In the genomic region with DNA sequence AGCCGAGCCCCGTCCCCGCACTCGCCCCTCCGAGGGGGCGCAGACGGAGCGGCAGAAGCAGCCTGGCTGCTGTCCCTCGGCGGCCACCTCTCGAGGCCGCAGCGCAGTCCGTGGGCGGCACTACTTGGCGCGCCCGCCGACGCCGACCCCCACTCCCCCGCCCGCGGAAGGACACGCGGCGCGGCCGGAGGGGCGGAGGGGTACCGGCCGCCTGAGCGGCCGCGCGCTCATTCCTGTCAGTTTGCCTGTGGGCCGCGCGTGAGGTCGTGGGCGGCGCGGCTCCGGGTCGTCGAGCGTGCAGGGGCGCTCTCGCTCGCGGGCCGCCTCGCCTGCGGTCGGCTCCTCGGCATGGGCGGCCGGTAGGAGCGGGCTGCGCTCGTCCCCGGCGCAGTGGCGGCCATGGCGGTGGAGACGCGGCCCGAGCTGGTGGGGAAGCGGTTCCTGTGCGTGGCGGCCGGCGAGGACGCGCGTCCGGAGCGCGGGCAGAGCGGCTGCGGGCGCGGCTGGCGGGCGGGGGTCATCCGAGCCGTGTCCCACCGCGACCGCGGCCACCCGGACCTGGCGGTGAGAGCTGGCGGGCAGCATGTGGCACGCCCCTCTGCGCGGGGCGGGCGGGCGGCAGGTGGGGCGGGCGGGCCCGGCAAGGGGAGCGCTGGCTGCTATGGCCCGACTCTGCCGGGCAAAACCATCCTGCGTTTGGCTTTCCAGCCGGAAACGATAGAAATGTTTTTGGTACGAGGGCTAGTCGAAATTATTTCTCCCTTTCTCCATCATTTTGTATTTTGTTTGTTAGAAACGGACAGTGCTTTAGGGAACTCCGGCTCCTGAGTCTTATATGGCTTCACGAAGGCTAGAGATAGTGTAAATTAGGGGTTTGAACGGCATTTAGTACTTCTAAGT, we compare ENCODE assay signal across 8 mouse cellular contexts. TPM values are rescaled to one million over a fixed set of nuclear protein-coding genes. Genes with fewer than 3 reads are reported as not detected.
DNase-seq lines count a peak whose midpoint lies in the region; ATAC-seq and TF ChIP-seq lines count a peak whose summit lies in the region.

No protein-coding gene starts in this region.

- ATAC-seq in forebrain, embryonic 13.5 days: peak; percentile 83
- ATAC-seq in hindbrain, embryonic 16.5 days: peak; percentile 70
- ATAC-seq in lung, embryonic 14.5 days (ENCODE audit: insufficient read depth): peak; percentile 77
- ATAC-seq in neutrophil, adult 5-6 weeks (ENCODE audit: extremely low read depth, insufficient number of reproducible peaks, low FRiP score, poor library complexity, severe bottlenecking): 0 out of 2 replicates have a peak, but pooled peaks have one; percentile 27

- under 1% methylated on average over 89 of the region's 115 CpGs for WGBS in forebrain, embryonic 13.5 days
- WGBS in hindbrain, embryonic 16.5 days: under 1% methylated on average over 98 of the region's 115 CpGs
- WGBS in lung, embryonic 14.5 days: 1% methylated on average over 99 of the region's 115 CpGs

- no peaks in the 10 kb centered on the region for H3K36me3 ChIP-seq in forebrain, embryonic 13.5 days (ENCODE audit: poor library complexity, severe bottlenecking)
- H3K36me3 ChIP-seq in hindbrain, embryonic 16.5 days (ENCODE audit: control insufficient read depth, insufficient read depth, low read length): no peaks in the 10 kb centered on the region
- no peaks in the 10 kb centered on the region for H3K36me3 ChIP-seq in lung, embryonic 14.5 days (ENCODE audit: insufficient read depth)

- intact Hi-C loops in left cerebral cortex, postnatal 36 days (cut with DNase I): loop anchor here (1.0 to 5.0 kb wide), 3 partner anchors 31 to 215 kb away; partner anchors contain the start of genes Jmjd1c and Reep3

- no peaks in the 10 kb centered on the region for H3K27me3 ChIP-seq in forebrain, embryonic 13.5 days
- no peaks in the 10 kb centered on the region for H3K27me3 ChIP-seq in hindbrain, embryonic 16.5 days (replicated peaks; ENCODE audit: control insufficient read depth, insufficient read depth, low read length)
- H3K27me3 ChIP-seq in lung, embryonic 14.5 days (ENCODE audit: insufficient read depth, low read length): no peaks in the 10 kb centered on the region

- H3K9me3 ChIP-seq in forebrain, embryonic 13.5 days (replicated peaks): no peaks in the 10 kb centered on the region
- H3K9me3 ChIP-seq in hindbrain, embryonic 16.5 days (ENCODE audit: control insufficient read depth, low read length): no peaks in the 10 kb centered on the region
- no peaks in the 10 kb centered on the region for H3K9me3 ChIP-seq in lung, embryonic 14.5 days (ENCODE audit: low read depth, low read length)

- H3K9ac ChIP-seq in forebrain, embryonic 13.5 days: peak overlapping the region; percentile 86
- peak overlapping the region; percentile 82 for H3K9ac ChIP-seq in hindbrain, embryonic 16.5 days (ENCODE audit: low read depth, low read length)
- H3K9ac ChIP-seq in lung, embryonic 14.5 days: peak overlapping the region; percentile 77

- peak overlapping the region; percentile 85 for H3K4me3 ChIP-seq in forebrain, embryonic 13.5 days
- H3K4me3 ChIP-seq in hindbrain, embryonic 16.5 days (ENCODE audit: low read length): peak overlapping the region; percentile 80
- H3K4me3 ChIP-seq in lung, embryonic 14.5 days (ENCODE audit: low read depth, low read length): peak overlapping the region; percentile 87

- peaks cover 25% of the 10 kb centered on the region for H3K4me1 ChIP-seq in forebrain, embryonic 13.5 days
- H3K4me1 ChIP-seq in hindbrain, embryonic 16.5 days (ENCODE audit: control insufficient read depth, insufficient read depth, low read depth, low read length): peaks cover 14% of the 10 kb centered on the region
- peaks cover 6% of the 10 kb centered on the region for H3K4me1 ChIP-seq in lung, embryonic 14.5 days (ENCODE audit: insufficient read depth)

- peak overlapping the region; percentile 90 for H3K4me2 ChIP-seq in forebrain, embryonic 13.5 days
- peak overlapping the region; percentile 78 for H3K4me2 ChIP-seq in hindbrain, embryonic 16.5 days (ENCODE audit: low read length)
- H3K4me2 ChIP-seq in lung, embryonic 14.5 days: peak overlapping the region; percentile 96

- TF ChIP-seq CTCF in lung, embryonic 14.5 days (IDR thresholded peaks at IDR 0.05; ENCODE audit: low read depth): no peak

- peak; percentile 59 for DNase-seq in left cerebral cortex, postnatal 36 days (ENCODE audit: low spot score in 2 of 2)
- no peak for DNase-seq in left cerebral cortex, adult 9 months (ENCODE audit: low spot score in 2 of 2)
- peak; percentile 55 for DNase-seq in adrenal gland, postnatal 25 days
- peak; percentile 75 for DNase-seq in lung, embryonic 14.5 days
- peak; percentile 50 for DNase-seq in yolk sac, embryonic 10.5 days (ENCODE audit: low spot score)

- H3K27ac ChIP-seq in forebrain, embryonic 13.5 days: peak overlapping the region; percentile 85
- H3K27ac ChIP-seq in hindbrain, embryonic 16.5 days (ENCODE audit: low read depth, low read length): peak overlapping the region; percentile 91
- H3K27ac ChIP-seq in lung, embryonic 14.5 days (ENCODE audit: low read depth): peak overlapping the region; percentile 77

RNA-seq across cellular contexts. Expression of gene Reep3, which starts 30.4 kb away (rescaled TPM):
- 10 to 100 TPM; 18.4 to 19.7 TPM for total RNA-seq in left cerebral cortex, postnatal 36 days (2021)
- 41.5 and 41.6 TPM in 2 replicates for total RNA-seq in adrenal gland, postnatal 25 days (2021)
- polyA plus RNA-seq in forebrain, embryonic 13.5 days (2015; fragmentation: Nextera tagmentation; extraction: Ambion mirVana): 42.2 and 43.0 TPM in 2 replicates
- 32.7 and 36.2 TPM in 2 replicates for polyA plus RNA-seq in hindbrain, embryonic 16.5 days (2015; fragmentation: Nextera tagmentation; extraction: Ambion mirVana)
- 31.7 and 33.2 TPM in 2 replicates for polyA plus RNA-seq in lung, embryonic 14.5 days (2014; fragmentation: Nextera tagmentation; extraction: Ambion mirVana)
- total RNA-seq in neutrophil, adult 5-6 weeks (2017): 46.9 and 52.6 TPM in 2 replicates

RNA-seq across cellular contexts. Expression of gene Jmjd1c, which starts 31.2 kb away (rescaled TPM):
- 10 to 100 TPM; 71.2 to 96.3 TPM for total RNA-seq in left cerebral cortex, postnatal 36 days (2021)
- total RNA-seq in adrenal gland, postnatal 25 days (2021): 60.0 and 69.3 TPM in 2 replicates
- 42.5 and 49.6 TPM in 2 replicates for polyA plus RNA-seq in forebrain, embryonic 13.5 days (2015; fragmentation: Nextera tagmentation; extraction: Ambion mirVana)
- polyA plus RNA-seq in hindbrain, embryonic 16.5 days (2015; fragmentation: Nextera tagmentation; extraction: Ambion mirVana): 33.4 and 35.5 TPM in 2 replicates
- polyA plus RNA-seq in lung, embryonic 14.5 days (2014; fragmentation: Nextera tagmentation; extraction: Ambion mirVana): 34.8 and 34.9 TPM in 2 replicates
- 280 and 333 TPM in 2 replicates for total RNA-seq in neutrophil, adult 5-6 weeks (2017)

Comparison
In these comparisons a context has a peak if more than half of its experiments do, and no peak if none do; other contexts are left out.
1. DNase-seq: peak in left cerebral cortex, postnatal 36 days (2 of 2), adrenal gland, postnatal 25 days (single experiment), lung, embryonic 14.5 days (single experiment) and yolk sac, embryonic 10.5 days (single experiment); none in left cerebral cortex, adult 9 months (0 of 2).
2. ATAC-seq: peak in every context shown above with its lines; median percentile 83 in forebrain, embryonic 13.5 days; 77 in lung, embryonic 14.5 days; 70 in hindbrain, embryonic 16.5 days; 27 in neutrophil, adult 5-6 weeks.
3. Peak in every context shown above with its lines, with median percentiles within 50 percentile points of each other: H3K27ac ChIP-seq, H3K4me2 ChIP-seq, H3K4me3 ChIP-seq and H3K9ac ChIP-seq.